In genomic region chr8:36027586-36027985, GRCm38 (mm10) we compare ENCODE assay signal across 21 mouse cellular contexts.
"Had no signal": no experiment of that assay in that cellular context is flagged by ENCODE, and none has a peak within 500 bp of the region (broad histone marks: within the 10 kb centered on the region; RNA-seq: fewer than 3 reads in every experiment).

No protein-coding gene starts in this region.

- H3K4me3 ChIP-seq: intestine, embryonic 15.5 days; kidney, embryonic 15.5 days; limb, embryonic 10.5 days; limb, embryonic 13.5 days; liver, embryonic 12.5 days; liver, embryonic 15.5 days; lung, embryonic 15.5 days; megakaryocyte, embryonic 14.5 days; midbrain, embryonic 12.5 days had no signal

- H3K4me1 ChIP-seq: liver, embryonic 12.5 days; midbrain, embryonic 12.5 days had no signal

- H3K36me3 ChIP-seq: intestine, embryonic 15.5 days; kidney, embryonic 15.5 days; limb, embryonic 10.5 days; limb, embryonic 13.5 days; liver, embryonic 12.5 days; liver, embryonic 15.5 days; lung, embryonic 15.5 days; midbrain, embryonic 12.5 days had no signal

- H3K9ac ChIP-seq: intestine, embryonic 15.5 days; kidney, embryonic 15.5 days; limb, embryonic 13.5 days; liver, embryonic 12.5 days; liver, embryonic 15.5 days; lung, embryonic 15.5 days; midbrain, embryonic 12.5 days had no signal

- ATAC-seq: intestine, embryonic 15.5 days; liver, embryonic 12.5 days had no signal

- H3K27me3 ChIP-seq: intestine, embryonic 15.5 days; kidney, embryonic 15.5 days; limb, embryonic 13.5 days; liver, embryonic 12.5 days; liver, embryonic 15.5 days; lung, embryonic 15.5 days; midbrain, embryonic 12.5 days had no signal

- H3K27ac ChIP-seq: intestine, embryonic 15.5 days; kidney, embryonic 15.5 days; limb, embryonic 10.5 days; limb, embryonic 13.5 days; liver, embryonic 12.5 days; liver, embryonic 15.5 days; lung, embryonic 15.5 days; midbrain, embryonic 12.5 days; stomach, postnatal 0 days had no signal

- H3K9me3 ChIP-seq: intestine, embryonic 15.5 days; kidney, embryonic 15.5 days; limb, embryonic 10.5 days; limb, embryonic 13.5 days; liver, embryonic 12.5 days; liver, embryonic 15.5 days; lung, embryonic 15.5 days; midbrain, embryonic 12.5 days had no signal

- DNase-seq: kidney, adult 11 months; kidney, adult 8-10 months; kidney, postnatal 10 days; kidney, postnatal 36 days; liver; lung, adult 18-20 months; lung, postnatal 10 days; lung, postnatal 36 days; right cerebral cortex, adult 18-20 months; right cerebral cortex, postnatal 14 days; right cerebral cortex, postnatal 4 days had no signal

- H3K4me2 ChIP-seq: intestine, embryonic 15.5 days; kidney, embryonic 15.5 days; limb, embryonic 13.5 days; liver, embryonic 12.5 days; liver, embryonic 15.5 days; lung, embryonic 15.5 days; midbrain, embryonic 12.5 days had no signal
